In genomic region chr7:101288436-101288835, GRCm38 (mm10) we compare ENCODE assay signal across 7 mouse cellular contexts. TPM values are rescaled to one million over a fixed set of nuclear protein-coding genes. Genes with fewer than 3 reads are reported as not detected.
DNase-seq lines count a peak whose midpoint lies in the region; ATAC-seq and TF ChIP-seq lines count a peak whose summit lies in the region.

No protein-coding gene starts in this region.

- H3K27ac ChIP-seq in left cerebral cortex, adult 2 months: no peak overlapping the region
- H3K27ac ChIP-seq in neural tube, embryonic 11.5 days (ENCODE audit: low read depth, low read length): no peak overlapping the region

- intact Hi-C loops in left cerebral cortex, adult 2 months (cut with DNase I): loop anchor here (2.0 kb wide), 1 partner anchor 228 kb away; no protein-coding TSS in a partner anchor

- peak; percentile 34 for ATAC-seq in CD4-positive, CD25-positive, alpha-beta regulatory T cell, adult 4 months
- ATAC-seq in neural tube, embryonic 11.5 days (ENCODE audit: insufficient read depth, low FRiP score, low TSS enrichment): no peak

- DNase-seq in left cerebral cortex, adult 2 months (ENCODE audit: extremely low spot score in 1 of 2, low spot score in 2 of 2): peak; percentile 42 to 52
- DNase-seq in left cerebral cortex, adult 8-10 months (ENCODE audit: low spot score in 2 of 2): no peak
- DNase-seq in NIH3T3 (ENCODE audit: low read depth): peak; percentile 83
- peak; percentile 39 for DNase-seq in embryo, embryonic 9.5 days (ENCODE audit: extremely low spot score)
- peak; percentile 73 for DNase-seq in kidney, postnatal 14 days
- peak; percentile 52 for DNase-seq in neural tube, embryonic 11.5 days (ENCODE audit: low spot score)

- no peak overlapping the region for H3K9ac ChIP-seq in neural tube, embryonic 11.5 days (ENCODE audit: low read length)

- H3K4me3 ChIP-seq in left cerebral cortex, adult 2 months: no peak overlapping the region
- H3K4me3 ChIP-seq in neural tube, embryonic 11.5 days (ENCODE audit: low read depth, low read length): no peak overlapping the region

- 36% methylated on average over 4 of the region's 4 CpGs for WGBS in neural tube, embryonic 11.5 days

- no peaks in the 10 kb centered on the region for H3K9me3 ChIP-seq in neural tube, embryonic 11.5 days (ENCODE audit: control insufficient read depth, low read length)

- no peak overlapping the region for H3K4me2 ChIP-seq in neural tube, embryonic 11.5 days (ENCODE audit: low read depth)

- peak; percentile 86 for TF ChIP-seq CTCF in left cerebral cortex, adult 2 months (IDR thresholded peaks at IDR 0.05)

- no peaks in the 10 kb centered on the region; the same call in 1 of the 2 replicates for H3K36me3 ChIP-seq in neural tube, embryonic 11.5 days (ENCODE audit: control insufficient read depth, insufficient read depth, low read length)

- 0 out of 2 replicates have a peak, but pooled peaks cover 3% of the 10 kb centered on the region for H3K4me1 ChIP-seq in neural tube, embryonic 11.5 days (ENCODE audit: control insufficient read depth, insufficient read depth, low read length)

- H3K27me3 ChIP-seq in neural tube, embryonic 11.5 days (ENCODE audit: control insufficient read depth, insufficient read depth, low read length): no peaks in the 10 kb centered on the region

RNA-seq across cellular contexts. Expression of gene Atg16l2, which starts 13.6 kb away (rescaled TPM):
- 10 to 100 TPM; 67.5 to 67.8 TPM for total RNA-seq in left cerebral cortex, adult 2 months (2021)
- 10 to 100 TPM; 46.0 to 66.1 (median 57.3) TPM for total RNA-seq in left cerebral cortex, adult 8-10 months (2022)
- 10 to 100 TPM; 46.7 to 58.1 TPM for polyA plus RNA-seq in CD4-positive, CD25-positive, alpha-beta regulatory T cell, adult 4 months (2017; shearing (Covaris generic))
- polyA plus RNA-seq in neural tube, embryonic 11.5 days (2014; fragmentation: Nextera tagmentation; extraction: Ambion mirVana): 7.2 and 9.5 TPM in 2 replicates

RNA-seq across cellular contexts. Expression of gene Stard10, which starts 28.4 kb away (rescaled TPM):
- 10 to 100 TPM; 81.7 to 84.3 TPM for total RNA-seq in left cerebral cortex, adult 2 months (2021)
- total RNA-seq in left cerebral cortex, adult 8-10 months (2022): 10 to 100 TPM; 90.3 to 98.6 (median 92.0) TPM
- polyA plus RNA-seq in CD4-positive, CD25-positive, alpha-beta regulatory T cell, adult 4 months (2017; shearing (Covaris generic)): 1 to 10 TPM in 1 of 2 experiments, under 1 TPM in 1; 0.76 to 4.8 TPM
- polyA plus RNA-seq in neural tube, embryonic 11.5 days (2014; fragmentation: Nextera tagmentation; extraction: Ambion mirVana): 7.0 and 8.0 TPM in 2 replicates

RNA-seq across cellular contexts. Expression of gene Arap1, which starts 59.4 kb away (rescaled TPM):
- 10 to 100 TPM; 16.6 to 22.1 TPM for total RNA-seq in left cerebral cortex, adult 2 months (2021)
- 10 to 100 TPM; 19.6 to 32.5 (median 25.3) TPM for total RNA-seq in left cerebral cortex, adult 8-10 months (2022)
- polyA plus RNA-seq in CD4-positive, CD25-positive, alpha-beta regulatory T cell, adult 4 months (2017; shearing (Covaris generic)): 10 to 100 TPM; 35.9 to 67.2 TPM
- polyA plus RNA-seq in neural tube, embryonic 11.5 days (2014; fragmentation: Nextera tagmentation; extraction: Ambion mirVana): 11.2 and 12.3 TPM in 2 replicates

Comparison
In these comparisons a context has a peak if more than half of its experiments do, and no peak if none do; other contexts are left out.
1. DNase-seq: peak in left cerebral cortex, adult 2 months (2 of 2), NIH3T3 (single experiment), embryo, embryonic 9.5 days (single experiment), kidney, postnatal 14 days (single experiment) and neural tube, embryonic 11.5 days (single experiment); none in left cerebral cortex, adult 8-10 months (0 of 2).